Mouse (Mus musculus): ENCODE measurements around the gene Avpr1b. TPM values are rescaled to one million over a fixed set of nuclear protein-coding genes. Genes with fewer than 3 reads are reported as not detected.
A peak's percentile ranks its signal among the peaks of the same experiment; 100 is the strongest.

The Avpr1b gene
- polyA plus RNA-seq, 1 experiment = not detected

DNA sequence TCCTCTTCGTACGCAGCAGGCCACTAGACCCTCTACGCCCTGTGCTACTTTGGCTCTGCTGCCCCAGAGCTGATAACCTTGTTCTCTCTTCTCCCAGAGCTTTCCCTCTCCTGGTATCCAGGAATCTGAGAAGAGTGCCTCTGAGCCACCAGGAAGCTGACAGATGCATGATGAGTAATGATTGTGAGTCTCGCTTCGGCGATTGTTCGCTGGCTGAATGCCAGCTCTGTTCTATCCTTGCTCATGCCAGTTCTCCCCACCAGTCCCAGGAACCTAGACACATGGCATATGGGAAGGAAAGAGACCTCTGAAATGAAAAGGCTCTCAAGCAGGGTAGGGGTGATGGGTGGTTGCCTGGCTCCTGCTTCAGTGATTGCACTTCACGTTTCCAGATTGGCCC is 12.2 kb upstream of the Avpr1b start:
- H3K79me2 ChIP-seq (ENCODE audit: control insufficient read depth, insufficient read depth) = no peaks in the 10 kb centered on the region
- H3K27me3 ChIP-seq (ENCODE audit: control insufficient read depth, insufficient read depth, insufficient read length) = no peaks in the 10 kb centered on the region
- H3ac ChIP-seq (ENCODE audit: control insufficient read depth, insufficient read length, low read depth) = no peak overlapping the region
- no peaks in the 10 kb centered on the region for H3K79me3 ChIP-seq (ENCODE audit: low read depth)
- no peaks in the 10 kb centered on the region for H3K36me3 ChIP-seq (ENCODE audit: control insufficient read depth, insufficient read depth)
- no peak for TF ChIP-seq MAX (IDR thresholded peaks at IDR 0.05)
- TF ChIP-seq MYOD1 (IDR thresholded peaks at IDR 0.05; ENCODE audit: control insufficient read depth, insufficient read length, low read depth) = peak; percentile 53
- H3K4me3 ChIP-seq (ENCODE audit: insufficient read depth, poor library complexity, severe bottlenecking) = no peak overlapping the region

DNA sequence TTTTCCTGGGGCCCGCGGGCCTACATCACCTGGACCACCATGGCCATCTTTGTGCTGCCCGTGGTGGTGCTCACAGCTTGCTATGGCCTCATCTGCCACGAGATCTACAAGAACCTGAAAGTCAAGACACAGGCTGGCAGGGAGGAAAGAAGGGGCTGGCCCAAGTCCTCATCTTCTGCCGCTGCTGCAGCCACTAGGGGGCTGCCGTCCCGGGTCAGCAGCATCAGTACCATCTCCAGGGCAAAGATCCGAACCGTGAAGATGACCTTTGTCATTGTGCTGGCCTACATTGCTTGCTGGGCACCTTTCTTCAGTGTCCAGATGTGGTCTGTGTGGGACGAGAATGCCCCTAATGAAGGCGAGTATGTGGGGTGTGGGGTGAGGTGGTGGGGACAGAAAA is 1.3 kb downstream of the Avpr1b start:
- Histone ChIP-seq H3K4me3 (ENCODE audit: insufficient read depth, poor library complexity, severe bottlenecking) (no peak overlapping the region), H3K27me3 (ENCODE audit: control insufficient read depth, insufficient read depth, insufficient read length) (peaks cover 55% of the 10 kb centered on the region), H3K79me2 (ENCODE audit: control insufficient read depth, insufficient read depth) (no peaks in the 10 kb centered on the region), H3K36me3 (ENCODE audit: control insufficient read depth, insufficient read depth) (no peaks in the 10 kb centered on the region), H3ac (ENCODE audit: control insufficient read depth, insufficient read length, low read depth) (no peak overlapping the region), H3K79me3 (ENCODE audit: low read depth) (no peaks in the 10 kb centered on the region)
- TF ChIP-seq MAX (IDR thresholded peaks at IDR 0.05) = no peak
- TF ChIP-seq CTCF (IDR thresholded peaks at IDR 0.05; ENCODE audit: control insufficient read depth, insufficient read depth, insufficient read length) = no peak
- TF ChIP-seq USF1 (IDR thresholded peaks at IDR 0.05; ENCODE audit: low read depth) = no peak
- TF ChIP-seq CEBPB (IDR thresholded peaks at IDR 0.05; ENCODE audit: low read depth) = no peak

DNA sequence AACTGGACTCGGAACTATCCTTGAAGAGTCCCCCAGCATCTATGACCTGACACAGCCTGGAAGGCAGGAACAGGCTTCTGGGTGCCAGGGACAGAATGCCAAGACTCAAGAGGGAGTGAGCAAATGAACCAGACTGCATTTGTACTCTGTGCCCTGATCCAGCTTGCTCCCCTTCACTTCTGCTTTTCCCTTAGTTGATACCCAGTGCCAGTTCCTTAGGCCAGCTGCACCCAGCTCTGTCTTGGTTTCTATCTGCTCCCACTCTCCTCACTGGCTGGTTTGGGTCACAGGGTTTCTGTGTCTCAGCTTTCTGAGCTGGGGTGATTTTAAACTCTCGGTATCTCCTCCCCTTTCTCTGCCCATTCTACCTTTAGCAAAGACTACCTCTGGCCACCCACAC is 7.7 kb downstream of the Avpr1b start:
- TF ChIP-seq MAX (IDR thresholded peaks at IDR 0.05) (no peak), FOSL1 (IDR thresholded peaks at IDR 0.05; ENCODE audit: insufficient read depth, low read length, poor library complexity, severe bottlenecking) (no peak), MYOG (IDR thresholded peaks at IDR 0.05; ENCODE audit: control insufficient read depth, extremely low read depth, insufficient read length) (no peak), CEBPB (IDR thresholded peaks at IDR 0.05; ENCODE audit: low read depth) (no peak), USF1 (IDR thresholded peaks at IDR 0.05; ENCODE audit: low read depth) (no peak), CTCF (IDR thresholded peaks at IDR 0.05; ENCODE audit: control insufficient read depth, insufficient read depth, insufficient read length) (no peak), MYOD1 (IDR thresholded peaks at IDR 0.05; ENCODE audit: control insufficient read depth, insufficient read length, low read depth) (no peak)

DNA sequence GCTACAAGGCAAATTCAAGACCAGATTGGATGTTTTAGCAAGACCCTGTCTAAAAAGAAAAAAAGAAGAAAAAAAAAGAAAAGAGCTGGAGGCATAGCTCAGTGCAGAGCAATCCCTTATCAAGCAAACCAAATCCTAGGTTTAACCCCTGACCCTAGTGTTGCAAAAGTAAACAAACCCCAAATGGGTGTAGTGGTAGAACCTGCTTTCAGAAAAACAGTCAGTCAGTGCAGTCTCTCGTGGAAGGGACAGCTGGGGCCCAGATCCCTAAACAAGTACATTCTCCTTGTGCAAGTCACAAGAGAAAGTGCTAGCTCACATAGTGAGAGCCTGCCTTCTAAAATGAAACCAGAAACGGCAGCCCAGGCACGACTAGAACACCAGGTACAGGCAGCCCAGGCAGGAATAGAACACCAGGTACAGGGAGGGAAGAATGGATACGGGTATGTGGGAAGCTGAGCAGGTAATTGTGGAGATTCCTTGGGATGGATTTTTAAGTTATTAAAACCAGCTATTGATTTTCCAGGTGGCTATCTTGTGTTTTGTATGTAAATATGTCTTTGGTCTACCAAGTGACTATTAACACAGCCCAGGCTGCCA is 13.6 kb downstream of the Avpr1b start:
- H3K4me3 ChIP-seq (ENCODE audit: insufficient read depth, poor library complexity, severe bottlenecking) = no peak overlapping the region
- H3K79me2 ChIP-seq (ENCODE audit: control insufficient read depth, insufficient read depth) = no peaks in the 10 kb centered on the region
- no peak overlapping the region for H3ac ChIP-seq (ENCODE audit: control insufficient read depth, insufficient read length, low read depth)
- H3K79me3 ChIP-seq (ENCODE audit: low read depth) = no peaks in the 10 kb centered on the region
- H3K27me3 ChIP-seq (ENCODE audit: control insufficient read depth, insufficient read depth, insufficient read length) = peaks cover 18% of the 10 kb centered on the region
- no peak for TF ChIP-seq CEBPB (IDR thresholded peaks at IDR 0.05; ENCODE audit: low read depth)
- no peak for TF ChIP-seq MYOD1 (IDR thresholded peaks at IDR 0.05; ENCODE audit: control insufficient read depth, insufficient read length, low read depth)
- no peak for TF ChIP-seq MYOG (IDR thresholded peaks at IDR 0.05; ENCODE audit: control insufficient read depth, extremely low read depth, insufficient read length)
- no peak for TF ChIP-seq MAX (IDR thresholded peaks at IDR 0.05)
- no peak for TF ChIP-seq USF1 (IDR thresholded peaks at IDR 0.05; ENCODE audit: low read depth)
- no peak for TF ChIP-seq CTCF (IDR thresholded peaks at IDR 0.05; ENCODE audit: control insufficient read depth, insufficient read depth, insufficient read length)
- TF ChIP-seq FOSL1 (IDR thresholded peaks at IDR 0.05; ENCODE audit: insufficient read depth, low read length, poor library complexity, severe bottlenecking) = no peak
- H3K36me3 ChIP-seq (ENCODE audit: control insufficient read depth, insufficient read depth) = no peaks in the 10 kb centered on the region

More for the DNA sequence above, 7.7 kb downstream of the Avpr1b start:
- Histone ChIP-seq H3K27me3 (ENCODE audit: control insufficient read depth, insufficient read depth, insufficient read length) (peaks cover 36% of the 10 kb centered on the region), H3K4me3 (ENCODE audit: insufficient read depth, poor library complexity, severe bottlenecking) (no peak overlapping the region), H3K36me3 (ENCODE audit: control insufficient read depth, insufficient read depth) (no peaks in the 10 kb centered on the region), H3K79me3 (ENCODE audit: low read depth) (no peaks in the 10 kb centered on the region), H3ac (ENCODE audit: control insufficient read depth, insufficient read length, low read depth) (no peak overlapping the region), H3K79me2 (ENCODE audit: control insufficient read depth, insufficient read depth) (no peaks in the 10 kb centered on the region)

DNA sequence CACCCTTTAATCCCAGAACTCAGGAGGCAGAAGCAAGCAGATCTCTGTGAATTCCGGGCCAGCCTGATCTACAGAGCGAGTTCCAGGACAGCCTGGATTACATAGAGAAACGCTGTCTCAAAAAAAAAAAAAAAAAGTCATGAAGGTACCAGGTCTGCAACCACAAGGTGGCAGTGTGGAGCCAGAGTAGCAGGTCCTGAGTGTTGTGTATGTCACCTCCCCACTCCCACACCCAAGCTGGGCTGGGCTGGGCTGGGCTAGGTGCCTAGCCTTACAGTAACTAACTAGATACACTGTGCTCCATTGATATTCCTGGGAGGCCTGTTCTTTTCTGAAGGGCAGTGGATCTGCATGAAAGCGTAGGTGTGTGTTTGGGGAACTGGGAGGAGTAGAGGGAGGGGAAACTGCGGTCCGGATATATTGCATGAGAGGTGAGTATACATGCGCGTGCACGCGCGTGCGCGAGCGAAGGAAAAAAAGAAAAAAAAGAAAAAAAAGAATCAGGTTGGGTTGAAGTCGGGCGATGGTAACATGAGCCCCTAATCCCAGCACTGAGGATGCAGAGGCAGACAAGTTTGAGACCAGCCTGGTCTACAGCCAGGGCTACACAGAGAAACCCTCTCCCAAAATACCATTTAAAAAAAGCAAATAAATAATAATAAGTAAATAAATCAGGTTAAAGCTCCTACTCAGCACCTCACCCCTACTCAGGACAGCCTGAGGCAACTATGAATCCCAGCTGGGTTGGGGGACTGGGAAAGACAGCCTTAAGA is 14.5 kb downstream of the Avpr1b start:
- Histone ChIP-seq H3K4me3 (ENCODE audit: insufficient read depth, poor library complexity, severe bottlenecking) (no peak overlapping the region), H3K79me2 (ENCODE audit: control insufficient read depth, insufficient read depth) (no peaks in the 10 kb centered on the region), H3K79me3 (ENCODE audit: low read depth) (no peaks in the 10 kb centered on the region), H3K36me3 (ENCODE audit: control insufficient read depth, insufficient read depth) (no peaks in the 10 kb centered on the region), H3ac (ENCODE audit: control insufficient read depth, insufficient read length, low read depth) (no peak overlapping the region), H3K27me3 (ENCODE audit: control insufficient read depth, insufficient read depth, insufficient read length) (peaks cover 18% of the 10 kb centered on the region)
- TF ChIP-seq FOSL1 (IDR thresholded peaks at IDR 0.05; ENCODE audit: insufficient read depth, low read length, poor library complexity, severe bottlenecking) = no peak
- TF ChIP-seq USF1 (IDR thresholded peaks at IDR 0.05; ENCODE audit: low read depth) = no peak
- TF ChIP-seq MAX (IDR thresholded peaks at IDR 0.05) = no peak
- no peak for TF ChIP-seq MYOD1 (IDR thresholded peaks at IDR 0.05; ENCODE audit: control insufficient read depth, insufficient read length, low read depth)
- TF ChIP-seq CTCF (IDR thresholded peaks at IDR 0.05; ENCODE audit: control insufficient read depth, insufficient read depth, insufficient read length) = peak; percentile 61
- TF ChIP-seq CEBPB (IDR thresholded peaks at IDR 0.05; ENCODE audit: low read depth) = no peak

DNA sequence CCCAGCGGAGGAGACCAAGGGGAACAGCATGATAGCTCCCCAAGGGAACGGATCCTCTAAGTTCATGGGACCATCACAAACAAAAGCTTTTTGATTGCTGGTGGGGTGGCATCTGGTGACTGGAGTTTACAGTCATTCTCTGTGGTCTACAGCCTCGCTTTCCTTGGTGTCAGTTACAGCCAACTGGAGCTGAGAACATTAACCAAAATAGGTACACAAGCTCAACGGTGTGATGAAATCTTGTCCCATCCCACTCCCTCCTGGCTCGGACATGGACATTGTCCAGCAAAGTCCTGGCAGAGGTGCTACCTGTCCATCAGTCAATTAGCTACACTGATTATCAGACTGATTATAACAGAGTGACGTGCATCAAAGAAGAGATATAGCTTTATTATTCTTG is 15.6 kb downstream of the Avpr1b start:
- Histone ChIP-seq H3ac (ENCODE audit: control insufficient read depth, insufficient read length, low read depth) (no peak overlapping the region), H3K4me3 (ENCODE audit: insufficient read depth, poor library complexity, severe bottlenecking) (no peak overlapping the region)
- TF ChIP-seq FOSL1 (IDR thresholded peaks at IDR 0.05; ENCODE audit: insufficient read depth, low read length, poor library complexity, severe bottlenecking) (no peak), CEBPB (IDR thresholded peaks at IDR 0.05; ENCODE audit: low read depth) (no peak), CTCF (IDR thresholded peaks at IDR 0.05; ENCODE audit: control insufficient read depth, insufficient read depth, insufficient read length) (no peak), USF1 (IDR thresholded peaks at IDR 0.05; ENCODE audit: low read depth) (no peak), MYOD1 (IDR thresholded peaks at IDR 0.05; ENCODE audit: control insufficient read depth, insufficient read length, low read depth) (no peak), MAX (IDR thresholded peaks at IDR 0.05) (no peak), MYOG (IDR thresholded peaks at IDR 0.05; ENCODE audit: control insufficient read depth, extremely low read depth, insufficient read length) (no peak)

More for the DNA sequence above, 15.6 kb downstream of the Avpr1b start:
- Histone ChIP-seq H3K79me3 (ENCODE audit: low read depth) (no peaks in the 10 kb centered on the region), H3K36me3 (ENCODE audit: control insufficient read depth, insufficient read depth) (no peaks in the 10 kb centered on the region), H3K27me3 (ENCODE audit: control insufficient read depth, insufficient read depth, insufficient read length) (peaks cover 18% of the 10 kb centered on the region), H3K79me2 (ENCODE audit: control insufficient read depth, insufficient read depth) (no peaks in the 10 kb centered on the region)

All from C2C12 (cell line).